In the genomic region with DNA sequence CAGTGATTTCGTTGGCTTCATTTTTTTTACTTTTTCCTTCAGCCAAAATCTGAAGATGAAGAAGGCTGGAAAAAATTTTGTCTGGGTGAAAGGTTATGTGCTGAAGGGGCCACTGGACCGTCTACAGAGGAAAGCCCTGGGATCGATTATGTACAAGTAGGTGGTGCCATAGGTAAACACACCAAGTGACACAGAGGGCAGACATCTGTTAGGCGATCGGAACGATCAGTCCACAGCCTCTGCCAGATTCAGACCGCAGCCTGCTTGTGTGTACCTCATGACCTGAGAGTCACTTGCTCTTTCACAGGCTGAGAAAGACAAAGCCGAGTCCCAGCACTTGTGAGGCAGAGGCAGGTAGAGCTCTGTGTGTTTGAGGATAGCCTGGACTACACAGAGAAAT, we compare ENCODE assay signal across 25 mouse cellular contexts.
"Had no signal": no experiment of that assay in that cellular context is flagged by ENCODE, and none has a peak within 500 bp of the region (broad histone marks: within the 10 kb centered on the region; RNA-seq: fewer than 3 reads in every experiment).

No protein-coding gene starts in this region.

- H3K4me1 ChIP-seq: heart, embryonic 10.5 days; hindbrain, embryonic 13.5 days; intestine, embryonic 15.5 days; limb, embryonic 13.5 days; limb, embryonic 15.5 days had no signal

- H3K27me3 ChIP-seq: forebrain, embryonic 15.5 days; heart, embryonic 13.5 days; heart, embryonic 15.5 days; hindbrain, embryonic 13.5 days; intestine, embryonic 15.5 days; limb, embryonic 13.5 days; limb, embryonic 15.5 days had no signal

- H3K4me3 ChIP-seq: forebrain, embryonic 15.5 days; heart, embryonic 10.5 days; heart, embryonic 13.5 days; heart, embryonic 15.5 days; hindbrain, embryonic 13.5 days; intestine, embryonic 15.5 days; layer of hippocampus, adult 2 months; left cerebral cortex, adult 2 months; limb, embryonic 13.5 days; limb, embryonic 15.5 days had no signal

- H3K9ac ChIP-seq: forebrain, embryonic 15.5 days; forebrain, postnatal 0 days; heart, embryonic 13.5 days; heart, embryonic 15.5 days; hindbrain, embryonic 13.5 days; intestine, embryonic 15.5 days; limb, embryonic 13.5 days; limb, embryonic 15.5 days had no signal

- ATAC-seq: forebrain, embryonic 15.5 days; forebrain, postnatal 0 days; hindbrain, embryonic 16.5 days; inflammation-experienced regulatory T-cells, adult 6 months; intestine, embryonic 15.5 days; intestine, postnatal 0 days had no signal

- H3K4me2 ChIP-seq: forebrain, embryonic 15.5 days; heart, embryonic 13.5 days; heart, embryonic 15.5 days; hindbrain, embryonic 13.5 days; intestine, embryonic 15.5 days; limb, embryonic 13.5 days; limb, embryonic 15.5 days had no signal

- H3K27ac ChIP-seq: forebrain, embryonic 15.5 days; heart, embryonic 10.5 days; heart, embryonic 13.5 days; heart, embryonic 15.5 days; hindbrain, embryonic 13.5 days; intestine, embryonic 15.5 days; layer of hippocampus, adult 2 months; left cerebral cortex, adult 2 months; limb, embryonic 13.5 days; limb, embryonic 15.5 days had no signal

- DNase-seq: forebrain, postnatal 0 days; gastrocnemius, postnatal 14 days; gastrocnemius, postnatal 36 days; heart, adult 18-20 months; heart, postnatal 14 days; heart, postnatal 36 days; kidney, adult 18-20 months; kidney, adult 8-10 months; kidney, postnatal 10 days; kidney, postnatal 25 days; kidney, postnatal 4 days; left cerebral cortex, postnatal 4 days had no signal

- H3K36me3 ChIP-seq: intestine, embryonic 15.5 days had no signal

- H3K9me3 ChIP-seq: forebrain, embryonic 15.5 days; heart, embryonic 10.5 days; heart, embryonic 13.5 days; heart, embryonic 15.5 days; hindbrain, embryonic 13.5 days; intestine, embryonic 15.5 days; limb, embryonic 13.5 days; limb, embryonic 15.5 days had no signal
